Mouse (Mus musculus) midbrain, postnatal 0 days (tissue): Measurements from ENCODE around the gene Gpn3. TPM values are rescaled to one million over a fixed set of nuclear protein-coding genes. Genes with fewer than 3 reads are reported as not detected.

ENCODE experiments used
- ATAC-seq: fragments of 200-750 bp; cut with Nextera tagmentation; 2 replicates; pipeline ENCODE4 v1.8.0; 2017; ENCODE audit warnings: moderate number of reproducible peaks, mild to moderate bottlenecking, moderate TSS enrichment, moderate library complexity; ENCODE audit not compliant: low FRiP score
- DNase-seq: peaks from one replicate; pipeline ENCODE4 v3.0.0-alpha.2; 2015; ENCODE audit warnings: low spot score
- H3K27ac ChIP-seq: fragments of 300-500 bp; sonication (generic); 2 replicates; pipeline ENCODE4 v1.5.1; 2014; ENCODE audit warnings: low read depth, mild to moderate bottlenecking, low read length, mixed read lengths
- H3K27me3 ChIP-seq: fragments of 300-500 bp; sonication (generic); 2 replicates; pipeline ENCODE4 v1.6.1; 2014; ENCODE audit warnings: low read length, control low read depth, mixed read lengths; ENCODE audit not compliant: insufficient read depth
- H3K36me3 ChIP-seq: fragments of 300-500 bp; sonication (generic); 2 replicates; pipeline ENCODE4 v1.6.1; 2014; ENCODE audit warnings: low read length, control low read depth, mixed read lengths; ENCODE audit not compliant: insufficient read depth
- H3K4me1 ChIP-seq: fragments of 300-500 bp; sonication (generic); 2 replicates; pipeline ENCODE4 v1.6.1; 2014; ENCODE audit warnings: mild to moderate bottlenecking, control low read depth, antibody characterized with exemption, low read length, mixed read lengths; ENCODE audit not compliant: insufficient read depth
- H3K4me2 ChIP-seq: fragments of 300-500 bp; sonication (generic); 2 replicates; pipeline ENCODE4 v1.6.1; 2014; ENCODE audit warnings: low read depth, mild to moderate bottlenecking, low read length, mixed read lengths; ENCODE audit not compliant: poor library complexity, severe bottlenecking
- H3K4me3 ChIP-seq: fragments of 300-500 bp; sonication (generic); 2 replicates; pipeline ENCODE4 v1.5.1; 2014; ENCODE audit warnings: low read depth, mild to moderate bottlenecking, low read length, moderate library complexity
- H3K9ac ChIP-seq: fragments of 300-500 bp; sonication (generic); replicated peaks from 2 replicates; pipeline ENCODE4 v1.6.1; 2014; ENCODE audit warnings: mild to moderate bottlenecking, low read length, moderate library complexity, mixed read lengths; ENCODE audit not compliant: poor library complexity, severe bottlenecking
- H3K9me3 ChIP-seq: fragments of 300-500 bp; sonication (generic); 2 replicates; pipeline ENCODE4 v1.6.1; 2016; ENCODE audit warnings: low read length, control low read depth
- CTCF ChIP-seq: IDR thresholded peaks from 2 replicates; pipeline ENCODE4 v1.5.1; 2016; ENCODE audit warnings: antibody characterized with exemption, mild to moderate bottlenecking
- WGBS: fragments of 180-500 bp; shearing (Covaris S2); extraction: QIAGEN DNeasy Blood & Tissue Kit; methylation state at CpG from one replicate; pipeline ENCODE4 v1.1.7; 2014; 5-methylcytosine and 5-hydroxymethylcytosine counted together
- polyA plus RNA-seq: library from polyadenylated mRNA; unstranded; fragments of >200 nt; fragmentation: Nextera tagmentation; extraction: Ambion mirVana; gene quantifications from 2 replicates; pipeline ENCODE4 v1.2.1, GENCODE M21; 2015
- total RNA-seq: library from RNA; depleted of rRNA; stranded (reverse); fragments of >200 nt; gene quantifications from 2 replicates; pipeline ENCODE4 v1.2.3, GENCODE M21; 2014

Gene Gpn3
- total and polyA plus RNA-seq, 2 experiments from 2014 or later = 20.8 to 41.8 TPM

DNA sequence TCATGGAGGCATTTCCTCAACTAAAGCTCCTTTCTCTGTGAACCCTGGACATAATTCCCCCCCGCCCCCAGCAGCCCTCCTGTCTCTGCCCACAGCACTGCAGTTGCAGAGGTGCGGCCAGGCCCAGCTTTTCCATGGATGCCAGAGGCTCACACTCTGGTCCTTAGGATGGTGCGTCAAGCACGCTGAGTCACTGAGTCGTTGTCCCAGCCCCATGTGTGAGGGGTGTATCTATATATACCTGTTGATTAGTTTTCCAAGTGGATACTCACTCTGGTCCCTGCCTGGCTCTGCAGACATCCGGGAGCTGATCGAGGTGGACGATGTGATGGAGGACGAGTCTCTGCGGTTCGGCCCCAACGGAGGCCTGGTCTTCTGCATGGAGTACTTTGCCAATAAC is 6.5 kb downstream of the Gpn3 start:
- ATAC-seq = no peak
- Histone ChIP-seq H3K4me1 (no peaks in the 10 kb centered on the region), H3K9me3 (no peaks in the 10 kb centered on the region), H3K27ac (no peak overlapping the region), H3K4me2 (no peak overlapping the region), H3K9ac (no peak overlapping the region), H3K36me3 (peaks cover 40% of the 10 kb centered on the region), H3K27me3 (no peaks in the 10 kb centered on the region), H3K4me3 (no peak overlapping the region)
- no peak for TF ChIP-seq CTCF
- DNase-seq = no peak
- 95% methylated on average over 12 of the region's 12 CpGs for WGBS

DNA sequence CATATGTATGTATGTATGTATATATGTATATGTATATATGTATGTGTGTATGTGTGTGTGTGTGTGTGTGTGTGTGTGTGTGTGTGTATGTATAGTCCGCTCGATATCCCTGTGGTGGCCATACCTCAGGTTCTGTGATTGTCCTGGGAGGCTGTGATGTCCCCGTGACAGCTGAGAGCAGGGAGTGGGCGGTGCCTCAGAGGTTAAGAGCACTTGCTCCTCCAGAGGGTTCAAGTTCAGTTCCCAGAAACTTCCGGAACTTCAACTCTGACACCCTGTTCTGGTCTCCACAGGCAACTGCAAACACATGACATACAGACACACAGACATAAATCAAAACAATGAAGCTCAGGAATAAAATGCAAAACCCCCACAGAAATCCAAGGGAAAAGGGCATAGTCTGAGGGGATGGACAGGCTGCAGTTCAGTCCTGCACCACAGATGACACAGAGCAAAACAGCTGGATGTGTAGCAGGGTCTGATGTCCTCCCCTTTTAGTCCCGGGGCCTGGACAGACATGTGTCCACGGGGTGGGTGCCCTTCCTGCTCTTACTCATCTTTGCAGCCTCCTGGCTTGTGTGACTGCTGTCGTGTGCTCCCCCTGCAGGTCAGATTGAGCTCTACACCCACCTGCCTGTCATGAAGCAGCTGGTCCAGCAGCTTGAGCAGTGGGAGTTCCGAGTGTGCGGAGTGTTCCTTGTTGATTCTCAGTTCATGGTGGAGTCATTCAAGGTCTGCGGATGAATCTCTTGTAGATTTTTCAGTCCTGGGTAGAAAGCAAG is 7.9 kb downstream of the Gpn3 start:
- Histone ChIP-seq H3K4me2 (no peak overlapping the region), H3K36me3 (peaks cover 36% of the 10 kb centered on the region), H3K4me3 (no peak overlapping the region), H3K27me3 (no peaks in the 10 kb centered on the region), H3K4me1 (no peaks in the 10 kb centered on the region), H3K9me3 (no peaks in the 10 kb centered on the region), H3K9ac (no peak overlapping the region), H3K27ac (no peak overlapping the region)
- TF ChIP-seq CTCF = peak; percentile 89
- ATAC-seq (peak; percentile 16; the same call in 1 of the 2 replicates), DNase-seq (peak; percentile 86)
- WGBS = 53% methylated on average over 11 of the region's 11 CpGs

DNA sequence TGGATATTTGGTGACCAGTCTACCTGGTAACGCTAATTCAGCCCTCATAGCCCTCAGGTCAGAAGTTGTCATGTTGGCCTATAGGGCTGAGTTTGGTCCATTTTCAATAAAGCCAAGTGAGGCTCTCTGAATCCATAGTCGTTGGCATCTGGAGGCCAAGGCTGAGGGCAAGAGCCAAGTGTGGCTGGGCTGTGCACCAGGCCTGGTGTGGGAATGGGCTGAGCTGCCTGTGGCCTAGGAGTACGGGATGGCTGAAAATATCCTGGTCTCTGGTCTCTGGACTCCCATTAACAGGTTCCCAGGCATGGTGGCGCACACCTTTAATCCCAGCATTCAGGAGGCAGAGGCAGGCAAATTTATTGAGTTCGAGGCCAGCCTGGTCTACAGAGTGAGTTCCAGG is 18.3 kb downstream of the Gpn3 start:
- H3K4me3 ChIP-seq = no peak overlapping the region
- H3K4me2 ChIP-seq = no peak overlapping the region
- DNase-seq = no peak
- TF ChIP-seq CTCF = no peak
- H3K9me3 ChIP-seq = no peaks in the 10 kb centered on the region
- H3K27ac ChIP-seq = no peak overlapping the region
- H3K27me3 ChIP-seq = no peaks in the 10 kb centered on the region
- H3K4me1 ChIP-seq = peaks cover 5% of the 10 kb centered on the region; the same call in 1 of the 2 replicates
- H3K9ac ChIP-seq = no peak overlapping the region
- no peak for ATAC-seq
- H3K36me3 ChIP-seq = no peaks in the 10 kb centered on the region
- 94% methylated on average over 5 of the region's 5 CpGs for WGBS

DNA sequence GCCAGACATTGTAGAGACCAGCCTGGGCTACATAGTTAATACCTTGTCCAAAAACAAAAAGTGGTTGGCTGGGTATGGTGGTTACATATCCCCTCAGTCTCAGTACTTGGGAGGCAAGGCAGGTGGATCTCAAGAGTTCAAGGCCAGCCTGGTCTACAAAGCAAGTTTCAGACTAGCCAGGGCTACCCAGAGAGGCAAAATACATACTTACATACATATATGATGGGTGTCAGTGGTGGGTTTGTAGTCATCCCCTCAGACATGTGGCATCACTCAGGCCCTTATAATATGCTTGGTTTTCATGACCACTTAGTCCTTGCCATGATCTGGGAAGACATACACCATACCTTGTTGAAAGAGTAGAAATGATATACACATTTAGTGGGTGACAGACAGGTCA is 19.0 kb downstream of the Gpn3 start:
- Histone ChIP-seq H3K4me1 (peaks cover 5% of the 10 kb centered on the region; the same call in 1 of the 2 replicates), H3K4me3 (no peak overlapping the region), H3K9ac (no peak overlapping the region), H3K9me3 (no peaks in the 10 kb centered on the region), H3K36me3 (no peaks in the 10 kb centered on the region), H3K27me3 (no peaks in the 10 kb centered on the region), H3K27ac (no peak overlapping the region), H3K4me2 (no peak overlapping the region)
- TF ChIP-seq CTCF = no peak
- ATAC-seq (no peak), DNase-seq (no peak)

DNA sequence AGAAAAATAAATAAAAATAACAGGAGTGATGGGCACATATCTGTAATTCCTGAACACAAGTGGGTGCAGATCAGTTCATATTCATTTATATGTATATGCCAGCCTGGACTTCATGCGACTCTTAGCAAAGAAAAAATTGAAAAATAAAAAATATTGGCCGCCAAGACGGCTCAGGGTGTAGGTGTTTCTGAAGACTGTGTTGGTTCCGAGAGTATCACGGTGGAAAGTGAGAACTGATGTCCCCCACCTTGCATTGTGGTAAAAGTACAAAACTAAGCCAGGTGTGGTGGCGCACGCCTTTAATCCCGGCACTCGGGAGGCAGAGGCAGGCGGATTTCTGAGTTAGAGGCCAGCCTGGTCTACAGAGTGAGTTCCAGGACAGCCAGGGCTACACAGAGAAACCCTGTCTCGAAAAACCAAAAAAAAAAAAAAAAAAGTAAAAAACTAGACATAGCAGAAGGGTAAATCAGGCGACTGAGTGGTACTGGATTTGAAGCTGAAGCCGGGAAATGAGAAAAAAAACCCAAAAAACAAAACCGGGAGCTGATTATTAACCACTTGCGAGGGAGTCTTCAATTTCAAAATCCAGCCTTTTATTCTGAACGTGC is 19.6 kb downstream of the Gpn3 start:
- WGBS = 50% methylated on average over 15 of the region's 16 CpGs
- no peak for ATAC-seq
- H3K36me3 ChIP-seq = no peaks in the 10 kb centered on the region
- H3K4me1 ChIP-seq = peaks cover 5% of the 10 kb centered on the region; the same call in 1 of the 2 replicates
- no peaks in the 10 kb centered on the region for H3K9me3 ChIP-seq
- H3K4me2 ChIP-seq = 0 out of 2 replicates have a peak overlapping the region, but pooled peaks have one; percentile 69
- DNase-seq = no peak
- TF ChIP-seq CTCF = no peak
- peak overlapping the region; percentile 82 for H3K4me3 ChIP-seq
- peak overlapping the region; percentile 73; the same call in 1 of the 2 replicates for H3K27ac ChIP-seq
- no peaks in the 10 kb centered on the region for H3K27me3 ChIP-seq
- H3K9ac ChIP-seq = no peak overlapping the region

DNA sequence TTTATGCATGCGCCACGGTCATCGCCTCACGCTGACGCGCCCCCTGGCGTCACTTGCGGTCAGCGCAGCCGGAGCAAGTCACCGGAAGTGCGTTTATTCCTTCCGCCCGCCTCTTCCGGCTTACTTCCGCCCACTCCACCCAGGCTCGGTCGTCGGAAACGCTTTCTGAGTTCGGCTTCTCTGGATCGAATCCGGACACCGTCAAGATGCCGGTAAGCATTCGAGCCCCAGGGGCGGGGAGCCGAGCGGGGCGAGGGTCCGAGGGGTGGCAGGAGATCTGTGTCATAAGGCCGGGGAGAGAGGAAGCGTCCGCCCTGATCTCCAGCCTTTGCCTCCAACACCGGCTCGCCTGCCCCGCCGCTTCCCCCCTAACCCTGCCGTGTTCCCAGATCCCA is 20.1 kb downstream of the Gpn3 start, which contains the start of gene Arpc3:
TSS of gene Arpc3 (plus strand) at position 93 of the 395 bp plus-strand sequence.
- WGBS = under 1% methylated on average over 36 of the region's 39 CpGs
- peak within 1 kb of the TSS; percentile 69 for H3K4me2 ChIP-seq
- peak within 1 kb of the TSS; percentile 82 for H3K4me3 ChIP-seq
- peak; percentile 92 for TF ChIP-seq CTCF
- DNase-seq (peak; percentile 93), ATAC-seq (peak; percentile 81)
- peaks cover 5% of the 10 kb centered on the region; the same call in 1 of the 2 replicates for H3K4me1 ChIP-seq
- peak within 1 kb of the TSS; percentile 90 for H3K9ac ChIP-seq
- peaks cover under 1% of the 10 kb centered on the region; the same call in 1 of the 2 replicates for H3K36me3 ChIP-seq
- H3K9me3 ChIP-seq = no peaks in the 10 kb centered on the region
- no peaks in the 10 kb centered on the region for H3K27me3 ChIP-seq
- peak within 1 kb of the TSS; percentile 73 for H3K27ac ChIP-seq
